Mouse (Mus musculus) cortical plate, adult 2 months (tissue): Measurements from ENCODE around the gene Dhx30.

Experiments
- CTCF ChIP-seq: fragments of 200-500 bp; IDR thresholded peaks from 2 replicates; pipeline ENCODE4 v1.5.1; 2011; ENCODE audit warnings: mild to moderate bottlenecking, control low read depth, low read length; ENCODE audit not compliant: insufficient read depth; ENCODE audit errors: extremely low read depth
- POLR2A ChIP-seq: fragments of 200-500 bp; IDR thresholded peaks from 2 replicates; pipeline ENCODE4 v1.6.1; 2011; ENCODE audit warnings: mild to moderate bottlenecking, low read length, control low read depth; ENCODE audit not compliant: insufficient read depth; ENCODE audit errors: extremely low read depth

- TF ChIP-seq CTCF (no peak), POLR2A (peak; percentile 93)
Measured at GRCm38 (mm10) chr9:110131525-110132197, 14.0 kb upstream of the Dhx30 start.
